Mouse (Mus musculus) adrenal gland, postnatal 4 days (tissue): ENCODE measurements around the gene Phc3. TPM values are rescaled to one million over a fixed set of nuclear protein-coding genes. Genes with fewer than 3 reads are reported as not detected.

ENCODE experiments used
- DNase-seq, 2 experiments: peaks; one replicate each; pipeline ENCODE4 v3.0.0; 2021 to 2022; ENCODE audit warnings: low spot score in 2 of 2, mixed read lengths in 2 of 2
- long read RNA-seq, 2 experiments: library from polyadenylated mRNA; stranded (forward); transcript quantifications; one replicate each; pipeline ENCODE4 v2.0.0; 2021
- total RNA-seq, 2 experiments: library from RNA; stranded (reverse); gene quantifications; 2 replicates each; pipeline ENCODE4 v1.2.3; 2021

Phc3 gene
- total RNA-seq, result 10 to 100 TPM; 32.8 to 35.0 TPM
- long read RNA-seq, experiment 1, partial matches to known transcripts, result 0 of 4 reads
- long read RNA-seq, experiment 1, other reads (novel, unspliced or antisense), result 4 of 4 reads
- long read RNA-seq, experiment 2, partial matches to known transcripts, result 2 of 11 reads
- long read RNA-seq, experiment 2, other reads (novel, unspliced or antisense), result 9 of 11 reads

DNA sequence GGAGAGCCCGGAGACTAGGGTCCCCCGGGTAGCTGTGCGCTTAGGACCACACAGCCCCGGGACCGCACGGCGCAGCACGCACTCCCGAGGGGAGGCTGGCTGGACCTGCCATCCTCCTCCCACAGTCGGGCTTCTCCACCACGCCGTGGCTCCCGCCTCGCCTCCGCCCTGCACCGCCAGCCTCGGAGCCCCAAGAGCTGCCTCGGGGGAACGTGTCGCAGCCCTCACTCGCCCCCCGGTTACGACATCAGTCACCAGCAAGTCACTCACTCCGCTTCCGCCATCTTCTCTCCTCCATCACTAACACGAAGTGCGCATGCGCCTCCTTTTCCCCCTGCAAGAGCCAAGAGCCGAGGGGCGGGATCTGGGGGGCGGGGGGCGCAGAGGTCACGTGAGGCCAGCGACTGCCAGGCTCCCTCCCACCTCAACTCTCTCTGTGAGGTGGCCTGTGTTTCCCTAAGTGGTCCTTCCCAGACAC lies at the start of gene Phc3:
Gene Phc3, minus strand, starts transcription at position 312 of the 478 bp plus-strand sequence.
- peak; percentile 71 to 88 for DNase-seq

DNA sequence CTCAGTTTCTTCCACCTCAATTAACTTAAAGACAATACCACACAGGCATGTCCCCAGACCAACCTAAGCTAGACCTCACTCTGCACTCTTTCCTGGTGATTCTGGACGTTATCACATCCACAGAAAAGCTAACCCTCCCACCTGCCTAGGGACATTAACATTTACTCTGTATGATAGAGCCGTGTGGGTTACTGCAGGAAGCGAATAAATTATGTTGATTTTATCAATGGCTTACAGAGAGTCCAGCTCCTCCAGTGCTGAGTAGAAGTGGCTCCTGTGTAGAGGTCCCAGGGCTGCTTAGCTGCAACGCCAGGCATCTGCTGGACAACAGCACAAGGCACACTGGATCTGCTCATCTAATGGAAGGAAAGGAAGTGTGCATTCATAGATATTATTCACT lies 48.4 kb upstream of the Phc3 start:
- no peak for DNase-seq

DNA sequence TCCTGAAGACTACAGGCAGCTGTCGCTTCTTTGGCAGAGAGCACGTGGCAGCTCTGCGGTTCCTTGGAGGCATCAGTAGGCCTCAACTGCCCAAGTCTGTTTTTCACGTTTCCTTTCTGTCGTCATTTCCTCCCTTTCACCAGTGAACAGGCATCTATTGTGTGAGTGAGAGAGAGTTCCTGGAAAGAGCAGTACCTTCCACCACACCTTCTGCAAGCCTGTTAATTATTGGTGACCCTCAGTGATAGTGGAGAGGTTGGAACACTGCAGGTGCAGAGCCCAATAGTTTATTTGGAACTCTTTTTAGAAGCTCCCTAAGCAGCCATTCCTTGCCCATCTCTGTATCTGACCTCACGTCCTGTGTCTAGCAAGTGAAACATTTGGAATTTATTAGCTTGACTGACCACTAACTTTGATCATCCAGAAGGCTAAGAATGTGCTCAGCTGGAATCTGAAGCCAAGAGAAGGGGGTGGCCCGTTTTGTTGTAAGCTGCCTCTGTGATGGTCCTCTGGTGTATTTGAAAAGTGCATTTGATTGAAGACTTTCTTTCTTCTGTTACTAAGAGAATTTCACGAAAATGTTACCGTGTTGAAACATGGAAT lies 47.5 kb upstream of the Phc3 start:
- no peak for DNase-seq

DNA sequence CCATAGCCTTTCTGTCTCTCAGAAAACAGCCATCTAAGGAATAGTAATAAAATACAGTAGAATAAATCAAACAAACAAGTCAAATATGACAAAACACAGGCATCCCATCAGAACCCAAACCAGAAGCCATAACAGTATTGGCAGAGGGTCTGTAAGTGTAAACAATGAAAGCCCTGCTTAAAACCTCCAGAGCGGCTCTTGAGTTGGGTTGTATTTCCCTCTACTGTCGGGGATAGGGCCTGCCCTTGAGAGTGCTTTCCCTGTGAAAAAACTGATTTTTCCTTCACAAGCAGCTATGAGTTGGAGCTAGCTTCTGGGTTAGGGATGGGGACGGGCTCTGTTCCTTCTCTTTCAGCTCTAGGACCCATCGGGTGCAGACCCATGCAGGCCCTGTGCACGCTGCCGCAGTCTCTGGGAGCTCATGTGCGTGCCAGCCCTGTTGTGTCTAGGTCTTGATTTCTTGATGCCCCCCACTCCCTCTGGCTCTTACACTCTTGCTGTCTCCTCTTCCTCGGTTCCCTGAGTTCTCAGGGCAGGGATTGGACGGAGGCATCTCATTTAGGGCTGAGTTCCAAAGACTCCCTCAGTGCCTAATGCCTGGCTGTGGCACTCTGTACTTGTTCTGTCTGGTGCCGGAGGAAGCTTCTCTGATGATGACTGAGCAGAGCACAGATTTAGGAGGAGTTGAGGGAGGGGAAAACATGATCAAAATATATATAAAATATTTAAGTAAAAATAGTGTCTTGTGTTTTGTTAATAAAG lies 46.6 kb upstream of the Phc3 start:
- DNase-seq, result no peak

DNA sequence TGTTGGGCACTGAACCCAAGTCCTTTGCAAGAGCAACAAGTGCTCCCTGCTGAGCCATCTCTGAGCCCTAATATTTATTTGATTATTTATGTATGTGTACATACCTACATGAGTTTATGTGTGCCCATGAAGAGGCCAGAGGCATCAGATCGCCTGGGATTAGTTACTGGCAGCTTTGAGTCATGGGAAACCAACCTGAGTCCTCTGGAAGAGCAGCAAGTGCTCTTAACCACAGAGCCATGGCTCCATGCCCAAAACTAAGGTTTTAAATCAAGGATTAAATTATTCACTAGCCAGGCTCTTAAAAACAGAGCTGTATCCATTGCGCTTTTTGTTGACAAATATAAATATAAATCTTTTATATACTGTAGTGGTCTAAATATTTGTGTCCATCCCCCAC lies 45.2 kb upstream of the Phc3 start:
- DNase-seq, result no peak

DNA sequence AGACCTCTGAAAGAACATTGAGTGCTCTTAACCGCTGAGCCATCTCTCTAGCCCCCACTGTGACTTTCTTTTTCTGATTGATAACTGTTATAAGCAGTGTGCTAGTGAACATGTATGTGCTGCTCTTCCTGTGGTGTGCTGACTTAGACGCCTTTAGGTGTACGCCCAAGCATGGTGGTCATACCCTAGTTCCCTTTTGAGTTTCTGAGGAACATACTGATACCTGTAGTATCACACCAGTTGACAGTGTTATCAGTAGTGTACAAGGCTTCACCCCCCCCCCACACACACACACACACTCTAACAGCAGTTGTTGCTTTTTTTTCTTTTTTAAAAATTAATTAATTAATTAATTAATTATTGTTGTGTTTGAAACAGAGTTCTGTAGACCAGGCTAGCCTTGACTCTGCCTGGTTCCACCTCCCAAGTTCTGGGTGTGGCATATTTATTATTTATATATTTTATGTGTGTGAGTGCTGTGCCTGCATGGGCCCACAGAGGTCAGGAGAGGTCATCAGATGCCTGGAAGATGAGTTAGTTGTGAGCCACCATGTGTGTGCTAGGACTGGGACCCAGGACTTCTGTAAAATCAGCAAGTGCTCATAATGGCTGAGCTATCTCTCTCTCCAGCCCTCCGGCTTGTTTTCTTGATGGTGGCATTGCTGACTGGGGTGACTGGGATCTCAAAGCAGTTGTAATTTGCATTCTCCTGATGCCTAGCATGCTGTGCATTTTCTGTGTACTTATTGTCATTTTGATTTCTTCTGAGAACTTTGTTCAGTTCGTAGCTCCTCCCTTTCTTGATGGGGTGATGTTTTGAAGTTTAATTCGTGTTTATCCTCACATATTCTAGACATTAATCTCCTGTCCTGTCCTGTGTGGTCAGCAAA lies 35.4 kb upstream of the Phc3 start:
- no peak for DNase-seq

DNA sequence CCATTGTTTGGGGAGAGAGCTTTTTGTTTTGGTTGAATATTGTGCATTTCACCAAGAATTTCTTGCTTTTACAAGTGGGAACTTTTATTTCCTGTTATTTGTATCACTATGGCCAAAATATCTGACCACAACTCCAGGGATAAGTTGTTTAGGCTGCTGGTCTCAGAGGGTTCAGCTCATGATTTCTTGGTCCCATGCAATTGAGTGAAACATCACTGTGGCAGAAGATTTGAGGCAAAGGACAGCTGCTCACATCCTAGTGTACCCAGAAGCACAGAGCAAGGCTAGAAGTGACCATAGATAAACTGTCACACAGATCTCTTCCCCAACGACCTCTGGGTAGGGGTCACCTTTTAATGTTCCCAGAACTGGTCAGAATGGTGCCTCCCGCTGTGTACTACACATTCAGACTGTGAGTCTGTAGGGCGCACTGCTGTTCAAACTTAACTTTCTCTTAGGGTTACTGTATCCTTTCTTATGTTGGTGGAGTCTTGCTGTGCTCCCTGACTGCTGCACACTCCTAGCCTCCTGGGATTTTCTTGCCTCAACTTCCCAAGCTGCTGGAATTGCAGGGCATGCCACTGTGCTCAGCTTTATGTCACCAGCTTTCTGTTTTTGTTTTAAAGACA lies 31.9 kb upstream of the Phc3 start:
- DNase-seq, result no peak

DNA sequence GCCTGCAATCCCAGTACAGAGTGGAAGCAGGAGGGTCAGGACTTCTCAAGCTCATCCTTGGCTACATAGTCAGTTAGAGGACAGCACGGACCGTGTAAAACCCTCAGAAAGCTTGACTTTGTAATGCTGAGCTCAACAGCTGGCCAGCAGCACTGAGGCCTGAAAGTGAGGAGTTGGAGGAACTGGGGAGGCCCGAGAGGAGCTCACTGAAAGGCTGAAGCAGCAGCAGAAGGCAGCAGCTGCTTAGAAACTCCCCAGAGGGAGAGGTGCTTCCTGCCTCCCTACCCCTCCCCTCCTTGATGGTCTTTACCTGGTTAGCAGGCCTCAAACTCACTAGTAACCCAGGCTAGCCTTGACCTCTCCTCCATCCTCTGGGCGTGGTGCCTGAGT lies 30.8 kb upstream of the Phc3 start:
- DNase-seq, result no peak

DNA sequence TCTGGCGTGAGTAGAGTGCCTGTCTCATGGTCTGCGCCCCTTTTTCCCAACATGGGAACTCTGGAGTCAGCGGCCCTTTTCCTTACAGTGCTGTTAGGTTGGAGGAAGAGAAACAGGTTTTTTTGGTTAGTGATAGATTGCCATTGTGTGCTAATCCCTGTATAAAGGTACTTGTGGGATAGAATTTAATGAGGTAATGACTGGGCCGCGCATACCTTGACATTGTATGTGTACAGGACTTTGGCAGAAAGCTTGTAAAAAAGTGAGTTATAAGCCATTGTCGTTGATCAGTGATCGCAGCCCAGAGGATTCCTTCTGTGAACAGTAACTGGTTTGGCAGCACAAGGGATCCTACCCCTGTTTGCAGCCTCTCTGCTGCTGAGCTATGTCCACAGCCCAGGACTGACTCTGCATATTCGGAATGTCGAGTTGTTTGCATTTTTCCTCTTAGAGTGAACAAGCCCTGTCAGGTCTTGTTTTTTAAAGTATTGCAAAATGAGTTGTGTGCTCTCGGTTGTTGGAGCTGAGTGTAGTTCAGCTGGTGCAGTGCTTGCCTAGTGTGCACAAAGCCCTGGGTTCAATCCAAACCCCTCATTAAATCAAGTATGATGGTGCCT lies 30.3 kb upstream of the Phc3 start:
- no peak for DNase-seq

DNA sequence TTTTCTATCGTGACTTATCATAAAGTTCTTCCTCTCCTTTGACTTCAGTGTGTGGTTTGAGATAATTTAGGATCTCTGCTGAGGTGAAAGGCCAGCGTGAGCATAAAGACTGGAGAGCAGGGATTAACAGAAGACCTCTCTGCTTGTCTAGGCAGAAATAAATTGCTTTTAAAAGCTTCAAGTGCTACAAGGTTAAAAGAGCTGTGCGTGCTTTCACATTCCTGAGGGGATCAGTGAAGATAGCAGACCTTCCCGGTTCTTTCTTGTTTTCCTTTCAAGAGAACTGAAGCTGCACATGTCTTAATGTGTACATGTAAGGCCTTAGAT lies 27.4 kb upstream of the Phc3 start:
- no peak for DNase-seq

DNA sequence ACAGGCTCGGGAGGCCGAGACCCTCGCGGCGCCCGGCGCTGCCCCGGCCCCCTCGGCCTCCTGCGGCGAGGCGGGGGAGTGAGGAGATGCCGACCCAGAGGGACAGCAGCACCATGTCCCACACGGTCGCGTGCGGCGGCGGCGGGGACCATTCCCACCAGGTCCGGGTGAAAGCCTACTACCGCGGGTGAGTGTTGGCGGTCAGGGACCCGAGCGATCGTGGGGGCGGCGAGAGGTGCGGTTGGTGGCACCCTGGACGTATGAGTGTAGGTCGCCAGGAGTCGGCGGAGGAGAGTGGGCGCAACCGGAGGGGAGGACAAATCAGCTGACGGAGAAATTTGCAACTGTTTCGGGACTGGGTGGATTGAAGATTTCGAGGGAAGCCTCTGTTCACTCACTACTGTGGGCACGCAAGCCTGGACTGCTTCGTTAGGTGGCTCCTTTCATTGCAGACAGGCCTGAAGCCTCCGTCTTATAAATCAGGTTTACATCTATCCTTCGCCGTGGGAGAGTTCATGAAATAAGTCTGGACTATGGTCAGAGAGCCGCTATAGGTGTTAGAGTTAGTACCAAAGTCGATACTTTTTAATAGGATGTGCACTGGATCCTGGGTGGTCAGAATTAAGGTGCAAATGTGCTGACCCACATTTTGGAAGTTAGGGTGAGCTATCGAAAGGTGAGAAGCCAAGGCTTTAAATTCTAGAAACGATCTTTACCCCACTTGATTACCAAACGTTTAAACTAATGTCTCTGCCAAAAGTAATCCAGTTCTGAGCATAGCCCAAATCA lies 26.9 kb upstream of the Phc3 start:
- no peak for DNase-seq

DNA sequence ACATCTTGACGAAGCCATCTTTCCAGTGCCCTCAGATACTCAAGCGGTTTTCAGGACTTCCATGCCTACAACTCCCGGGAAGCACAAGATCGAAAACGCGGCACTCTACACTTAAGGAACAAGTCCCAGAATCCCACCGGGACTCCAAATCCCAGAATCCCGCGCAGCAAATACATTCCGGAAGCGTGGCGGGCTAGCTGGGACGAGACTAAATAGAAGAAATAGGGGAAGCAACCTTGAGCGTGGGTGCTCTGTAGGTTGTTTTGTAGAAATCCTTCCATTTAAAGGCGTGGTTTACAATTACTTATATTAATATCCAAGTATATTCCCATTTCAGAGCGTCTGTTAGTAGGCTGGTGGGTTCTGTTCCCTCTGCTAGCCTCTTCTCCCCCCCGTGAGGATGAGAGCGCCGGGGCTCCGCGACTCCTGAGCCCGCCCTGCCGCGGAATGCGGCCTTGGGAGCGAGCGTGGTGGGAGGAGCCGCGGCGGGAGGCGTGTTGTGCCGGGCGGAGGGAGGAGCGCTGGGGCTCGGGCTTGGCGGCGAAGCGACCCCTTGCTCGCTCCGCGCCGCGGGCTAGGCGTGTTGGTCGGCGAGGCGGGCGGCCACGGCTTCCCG lies 26.2 kb upstream of the Phc3 start, which contains the start of gene Prkci:
Gene Prkci, plus strand, starts transcription at position 465 of the 616 bp plus-strand sequence.
- peak; percentile 72 to 85 for DNase-seq

DNA sequence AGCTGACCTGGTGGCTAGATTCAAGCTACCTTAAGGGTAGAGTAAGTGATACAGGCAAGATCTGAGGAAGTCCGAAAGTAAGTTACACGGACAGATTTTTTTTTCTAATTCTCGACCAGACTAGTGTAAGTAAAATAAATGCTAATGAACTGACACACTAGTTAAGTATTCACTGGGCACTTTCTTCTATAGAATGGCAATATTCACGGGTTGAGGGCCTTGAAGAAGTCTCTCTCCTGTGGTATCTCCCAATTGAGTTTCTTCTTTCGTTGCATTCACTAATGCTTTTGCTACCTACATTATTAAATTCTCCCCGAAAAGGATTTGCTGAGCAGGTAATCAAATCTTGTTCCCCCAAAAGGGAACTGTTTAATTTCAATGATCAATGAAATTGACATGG lies 25.6 kb upstream of the Phc3 start:
- DNase-seq, result no peak

DNA sequence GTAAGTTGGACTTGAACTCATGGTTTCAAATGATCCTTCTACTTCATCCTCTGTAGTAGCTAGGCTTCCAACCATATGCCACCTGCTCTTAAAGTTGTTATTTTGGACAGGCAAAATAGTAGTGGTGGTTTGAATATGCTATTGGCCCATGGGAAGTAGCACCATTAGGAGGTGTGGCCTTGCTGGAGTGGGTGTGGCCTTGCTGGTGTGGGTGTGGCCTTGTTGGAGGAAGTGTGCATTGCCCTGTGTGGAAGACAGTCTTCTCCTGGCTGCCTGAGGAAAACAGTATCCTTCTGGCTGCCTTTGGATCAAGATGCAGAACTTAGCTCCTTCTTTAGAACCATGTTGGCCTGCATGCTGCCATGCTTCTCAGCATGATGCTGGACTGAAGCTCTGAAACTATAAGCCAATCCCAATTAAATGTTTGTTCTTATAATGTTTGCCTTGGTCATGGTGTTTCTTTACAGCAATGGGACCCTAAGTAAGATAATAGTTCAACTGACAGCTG lies 23.9 kb upstream of the Phc3 start:
- no peak for DNase-seq

DNA sequence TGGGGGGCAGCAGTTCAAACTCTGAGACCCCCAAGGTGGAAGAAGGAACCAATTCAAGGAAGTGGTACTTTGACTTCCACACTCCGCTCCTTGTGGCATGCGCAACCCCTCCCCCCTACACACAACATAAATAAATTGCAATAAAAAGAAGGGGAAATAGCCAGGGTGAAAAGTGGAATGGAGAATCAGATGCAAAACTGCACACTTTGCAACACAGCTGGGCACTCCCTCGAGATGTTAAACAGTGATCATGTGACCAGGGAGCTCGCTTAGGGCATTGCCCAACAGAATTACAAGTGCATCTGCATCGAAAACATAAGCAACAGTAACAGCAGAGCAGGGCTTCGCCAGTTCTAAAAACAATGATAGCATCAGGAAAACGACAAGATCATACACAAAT lies 22.9 kb upstream of the Phc3 start:
- DNase-seq, result no peak

DNA sequence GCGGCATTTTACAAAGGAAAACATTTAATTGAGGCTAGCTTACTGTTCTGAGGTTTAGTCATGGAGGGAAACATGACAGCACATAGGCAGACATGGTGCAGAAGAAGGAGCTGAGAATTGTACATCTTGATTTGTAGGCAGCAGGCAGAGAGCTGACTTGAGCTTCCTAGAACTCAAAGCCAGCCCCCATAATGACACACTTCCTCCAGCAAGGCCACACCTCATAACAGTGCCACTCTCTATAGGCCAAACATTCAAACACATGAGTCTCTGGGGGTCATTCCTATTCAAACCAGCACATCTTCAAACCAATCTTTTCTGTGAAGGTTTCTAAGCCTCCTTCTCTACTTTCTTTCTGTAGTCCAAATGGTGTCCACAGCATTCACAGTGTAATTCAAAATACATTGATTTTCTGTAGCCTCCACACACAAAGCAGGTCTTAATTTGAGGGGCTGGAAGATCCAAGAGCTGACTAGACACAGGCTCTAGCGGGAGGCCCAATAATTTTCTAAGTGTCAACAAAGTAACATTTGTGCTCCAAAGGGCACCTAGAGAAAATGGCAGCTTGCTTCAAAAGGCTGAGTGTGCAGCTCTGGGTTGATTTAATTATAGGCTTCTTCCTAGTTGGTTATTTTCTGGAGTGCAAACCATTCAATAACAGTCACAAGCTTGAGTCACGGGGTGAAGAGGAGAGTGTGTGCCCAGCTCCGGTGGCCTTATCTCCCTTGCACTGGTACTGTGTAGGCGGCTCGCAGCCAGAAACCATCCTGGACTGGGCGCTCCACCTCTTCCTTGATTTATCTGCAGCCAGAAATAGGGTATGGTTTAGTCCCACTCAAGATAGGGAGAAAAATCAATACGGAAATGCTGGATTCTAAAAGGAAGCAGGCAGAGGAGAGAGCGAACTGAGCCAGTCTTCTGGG lies 18.4 kb upstream of the Phc3 start:
- no peak for DNase-seq

DNA sequence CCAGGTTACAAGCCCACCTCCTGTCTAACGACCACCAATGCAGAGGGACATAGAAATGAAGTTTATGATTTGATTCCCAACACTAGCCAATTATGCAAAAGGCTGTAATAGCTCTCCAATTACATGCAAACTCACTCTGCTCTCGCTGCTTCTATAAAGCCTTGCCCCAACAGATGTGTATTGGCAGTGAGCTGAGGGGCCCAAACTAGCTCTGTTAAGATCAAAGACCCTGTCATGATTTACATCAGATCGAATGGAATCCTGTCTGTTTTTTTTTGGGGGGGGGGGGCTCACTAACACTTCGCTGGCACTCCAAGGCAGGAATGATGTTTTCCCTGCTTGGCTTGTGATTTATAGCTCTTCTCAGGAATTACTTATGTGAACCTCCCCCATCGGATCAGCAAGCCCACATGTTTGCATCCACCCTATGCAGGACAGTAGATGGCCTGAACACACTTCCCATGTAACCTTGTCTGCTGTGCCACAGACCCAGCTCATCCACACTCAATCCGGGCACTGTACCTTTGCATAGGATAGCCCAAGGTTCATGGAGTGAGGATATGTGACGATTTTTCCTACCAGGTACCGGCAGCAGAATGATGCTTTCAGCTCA lies 13.8 kb upstream of the Phc3 start:
- no peak for DNase-seq
